Mouse (Mus musculus) testis, adult 2 months (tissue): ENCODE measurements around the gene Apaf1. TPM values are rescaled to one million over a fixed set of nuclear protein-coding genes. Genes with fewer than 3 reads are reported as not detected.
A peak's percentile ranks its signal among the peaks of the same experiment; 100 is the strongest.

Source experiments
- H3K27ac ChIP-seq: fragments of 200-500 bp; 2 replicates; pipeline ENCODE4 v1.5.1; 2012; ENCODE audit warnings: low read depth, low read length; ENCODE audit not compliant: control insufficient read depth, insufficient read depth
- H3K27me3 ChIP-seq: fragments of 200-500 bp; 2 replicates; pipeline ENCODE4 v1.6.1; 2012; ENCODE audit warnings: mild to moderate bottlenecking, low read length, moderate library complexity; ENCODE audit not compliant: control insufficient read depth, insufficient read depth
- H3K36me3 ChIP-seq: fragments of 200-500 bp; 2 replicates; pipeline ENCODE4 v1.6.1; 2012; ENCODE audit warnings: mild to moderate bottlenecking, low read length; ENCODE audit not compliant: control insufficient read depth, insufficient read depth
- H3K4me1 ChIP-seq: fragments of 200-500 bp; 2 replicates; pipeline ENCODE4 v1.6.1; 2012; ENCODE audit warnings: low read length; ENCODE audit not compliant: control insufficient read depth, insufficient read depth
- H3K4me3 ChIP-seq: fragments of 200-500 bp; 2 replicates; pipeline ENCODE4 v1.5.1; 2012; ENCODE audit warnings: low read depth, mild to moderate bottlenecking, low read length, moderate library complexity, mixed read lengths; ENCODE audit not compliant: control insufficient read depth
- CTCF ChIP-seq: fragments of 200-500 bp; IDR thresholded peaks from 2 replicates; pipeline ENCODE4 v1.5.1; 2012; ENCODE audit warnings: low read depth, mild to moderate bottlenecking, inconsistent platforms, low read length, moderate library complexity; ENCODE audit not compliant: control insufficient read depth, insufficient read depth, insufficient replicate concordance
- POLR2A ChIP-seq: fragments of 200-500 bp; IDR thresholded peaks from 2 replicates; pipeline ENCODE4 v1.6.1; 2012; ENCODE audit warnings: low read depth, mild to moderate bottlenecking, inconsistent platforms, low read length, moderate library complexity; ENCODE audit not compliant: control insufficient read depth
- polyA plus RNA-seq: library from polyadenylated mRNA; depleted of rRNA; stranded (reverse); fragments of >200 nt; gene quantifications from 2 replicates; pipeline ENCODE4 v1.2.3, GENCODE M21; 2012

Apaf1 gene
- polyA plus RNA-seq, 1 experiment, result 1.7 TPM

GRCm38 (mm10) chr10:91033942-91034341, 48.6 kb downstream of the Apaf1 start:
- H3K27me3 ChIP-seq, result no peaks in the 10 kb centered on the region
- H3K27ac ChIP-seq, result no peak overlapping the region
- H3K4me1 ChIP-seq, result no peaks in the 10 kb centered on the region
- no peaks in the 10 kb centered on the region for H3K36me3 ChIP-seq
- H3K4me3 ChIP-seq, result no peak overlapping the region
- TF ChIP-seq CTCF (peak; percentile 83; the same call in 1 of the 2 replicates), POLR2A (no peak)

GRCm38 (mm10) chr10:91032399-91032798, 50.2 kb downstream of the Apaf1 start:
- no peaks in the 10 kb centered on the region for H3K27me3 ChIP-seq
- TF ChIP-seq CTCF, result peak; percentile 76; the same call in 1 of the 2 replicates
- no peak for TF ChIP-seq POLR2A
- H3K27ac ChIP-seq, result no peak overlapping the region
- no peaks in the 10 kb centered on the region for H3K4me1 ChIP-seq
- H3K4me3 ChIP-seq, result no peak overlapping the region
- no peaks in the 10 kb centered on the region for H3K36me3 ChIP-seq

- H3K4me1 ChIP-seq, result no peaks in the 10 kb centered on the region
- H3K27me3 ChIP-seq, result no peaks in the 10 kb centered on the region
- no peak overlapping the region for H3K4me3 ChIP-seq
- H3K27ac ChIP-seq, result no peak overlapping the region
- TF ChIP-seq CTCF (no peak), POLR2A (no peak)
- no peaks in the 10 kb centered on the region for H3K36me3 ChIP-seq
Observed at GRCm38 (mm10) chr10:91031176-91031575, 51.4 kb downstream of the Apaf1 start.

- no peak for TF ChIP-seq CTCF
- TF ChIP-seq POLR2A, result no peak
- Histone ChIP-seq H3K27me3 (no peaks in the 10 kb centered on the region), H3K4me1 (no peaks in the 10 kb centered on the region), H3K4me3 (no peak overlapping the region), H3K36me3 (no peaks in the 10 kb centered on the region), H3K27ac (no peak overlapping the region)
Observed at GRCm38 (mm10) chr10:91029002-91029539, 53.5 kb downstream of the Apaf1 start.

- no peaks in the 10 kb centered on the region for H3K4me1 ChIP-seq
- H3K27me3 ChIP-seq, result no peaks in the 10 kb centered on the region
- no peak for TF ChIP-seq CTCF
- no peak for TF ChIP-seq POLR2A
- no peaks in the 10 kb centered on the region for H3K36me3 ChIP-seq
- H3K27ac ChIP-seq, result no peak overlapping the region
- no peak overlapping the region for H3K4me3 ChIP-seq
Observed at GRCm38 (mm10) chr10:91027964-91028363, 54.6 kb downstream of the Apaf1 start.

- no peak overlapping the region for H3K4me3 ChIP-seq
- no peaks in the 10 kb centered on the region for H3K4me1 ChIP-seq
- H3K27me3 ChIP-seq, result no peaks in the 10 kb centered on the region
- TF ChIP-seq CTCF (no peak), POLR2A (no peak)
- no peaks in the 10 kb centered on the region for H3K36me3 ChIP-seq
- no peak overlapping the region for H3K27ac ChIP-seq
Observed at GRCm38 (mm10) chr10:91027468-91027867, 55.1 kb downstream of the Apaf1 start.

GRCm38 (mm10) chr10:91005858-91006538, 76.6 kb downstream of the Apaf1 start:
- TF ChIP-seq CTCF, result no peak
- no peak for TF ChIP-seq POLR2A

GRCm38 (mm10) chr10:91001421-91001820, 81.1 kb downstream of the Apaf1 start:
- Histone ChIP-seq H3K4me3 (no peak overlapping the region), H3K27ac (no peak overlapping the region)
- TF ChIP-seq POLR2A, result no peak
- no peak for TF ChIP-seq CTCF

More at GRCm38 (mm10) chr10:91005858-91006538, 76.6 kb downstream of the Apaf1 start:
- Histone ChIP-seq H3K4me3 (no peak overlapping the region), H3K27me3 (no peaks in the 10 kb centered on the region), H3K36me3 (no peaks in the 10 kb centered on the region), H3K27ac (no peak overlapping the region), H3K4me1 (no peaks in the 10 kb centered on the region)

More at GRCm38 (mm10) chr10:91001421-91001820, 81.1 kb downstream of the Apaf1 start:
- no peaks in the 10 kb centered on the region for H3K36me3 ChIP-seq
- no peaks in the 10 kb centered on the region for H3K27me3 ChIP-seq
- H3K4me1 ChIP-seq, result no peaks in the 10 kb centered on the region
